Mouse (Mus musculus) thymus, adult 2 months (tissue): ENCODE measurements around the gene Gm9821. TPM values are rescaled to one million over a fixed set of nuclear protein-coding genes. Genes with fewer than 3 reads are reported as not detected.
A peak's percentile ranks its signal among the peaks of the same experiment; 100 is the strongest.

Experiments used
- DNase-seq: peaks from one replicate; pipeline ENCODE4 v3.0.0; 2021
- H3K27ac ChIP-seq: fragments of 200-500 bp; 2 replicates; pipeline ENCODE4 v1.5.1; 2012; ENCODE audit warnings: low read length, control low read depth; ENCODE audit not compliant: control insufficient read depth, insufficient read depth
- H3K27me3 ChIP-seq: fragments of 200-500 bp; 2 replicates; pipeline ENCODE4 v1.6.1; 2012; ENCODE audit warnings: mild to moderate bottlenecking, low read length, moderate library complexity, mixed read lengths; ENCODE audit not compliant: control insufficient read depth, insufficient read depth
- H3K36me3 ChIP-seq: fragments of 200-500 bp; 2 replicates; pipeline ENCODE4 v1.6.1; 2012; ENCODE audit warnings: mild to moderate bottlenecking, low read length, moderate library complexity; ENCODE audit not compliant: control insufficient read depth, insufficient read depth
- H3K4me1 ChIP-seq: fragments of 200-500 bp; replicated peaks from 2 replicates; pipeline ENCODE4 v1.6.1; 2012; ENCODE audit warnings: low read length; ENCODE audit not compliant: control insufficient read depth, insufficient read depth
- H3K4me3 ChIP-seq: fragments of 200-500 bp; 2 replicates; pipeline ENCODE4 v1.5.1; 2012; ENCODE audit warnings: mild to moderate bottlenecking, low read length, control low read depth, moderate library complexity; ENCODE audit not compliant: control insufficient read depth, insufficient read depth
- CTCF ChIP-seq: fragments of 200-500 bp; IDR thresholded peaks from 2 replicates; pipeline ENCODE4 v1.5.1; 2012; ENCODE audit warnings: mild to moderate bottlenecking, control low read depth, low read length, moderate library complexity, borderline replicate concordance; ENCODE audit not compliant: control insufficient read depth, poor library complexity, insufficient read depth; ENCODE audit errors: extremely low read depth
- POLR2A ChIP-seq: fragments of 200-500 bp; IDR thresholded peaks from 2 replicates; pipeline ENCODE4 v1.6.1; 2012; ENCODE audit warnings: mild to moderate bottlenecking, low read length, control low read depth, moderate library complexity; ENCODE audit not compliant: control insufficient read depth, poor library complexity, insufficient read depth; ENCODE audit errors: extremely low read depth
- WGBS: fragments of 180-500 bp; shearing (Covaris S2); methylation state at CpG from one replicate; pipeline ENCODE4 v1.1.7; 2018; 5-methylcytosine and 5-hydroxymethylcytosine counted together
- polyA plus RNA-seq: library from polyadenylated mRNA; depleted of rRNA; stranded (reverse); fragments of >200 nt; gene quantifications from 2 replicates; pipeline ENCODE4 v1.2.3, GENCODE M21; 2012

Gene Gm9821
- polyA plus RNA-seq, 1 experiment = 0.08 TPM

DNA sequence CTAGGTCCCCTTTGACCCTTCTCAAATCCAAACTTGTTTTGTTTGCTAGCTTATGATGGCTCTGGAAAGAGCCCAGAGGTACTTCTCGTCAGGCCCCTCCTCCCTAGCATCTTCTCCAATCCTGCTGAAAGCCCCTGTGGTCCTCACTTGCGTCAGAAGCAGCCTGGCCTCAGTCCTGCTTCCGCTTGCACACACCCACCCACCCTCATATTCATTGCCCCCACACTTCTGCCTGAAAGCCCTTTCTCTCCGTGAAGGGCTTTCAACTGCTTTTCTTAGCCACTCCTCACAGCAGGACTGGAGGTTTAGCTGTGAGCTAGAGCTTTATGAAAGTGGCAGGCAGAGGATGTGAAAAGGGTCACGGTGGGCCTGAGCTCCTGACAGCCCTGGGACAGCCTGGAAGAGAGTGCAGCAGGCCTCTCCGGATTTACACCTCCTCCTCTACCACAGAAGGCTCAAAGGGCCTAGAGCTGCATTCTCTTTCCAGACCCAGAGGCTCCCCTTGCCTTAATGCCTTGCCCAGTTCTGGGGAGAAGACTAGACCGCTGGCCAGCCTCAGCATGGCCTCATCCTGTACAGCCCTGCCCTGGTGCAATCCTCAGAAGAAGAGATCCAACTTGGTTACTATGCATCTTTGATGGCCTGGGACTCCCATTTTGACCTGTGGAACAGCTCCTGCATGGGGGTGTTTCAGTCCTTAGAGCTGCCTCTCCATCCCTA, 28.1 kb downstream of the Gm9821 start:
- Histone ChIP-seq H3K27ac (no peak overlapping the region), H3K4me1 (peaks cover 28% of the 10 kb centered on the region), H3K27me3 (peaks cover 17% of the 10 kb centered on the region; the same call in 1 of the 2 replicates), H3K36me3 (no peaks in the 10 kb centered on the region), H3K4me3 (no peak overlapping the region)
- DNase-seq = no peak
- WGBS = 93% methylated on average over 7 of the region's 7 CpGs
- TF ChIP-seq POLR2A (no peak), CTCF (no peak)

DNA sequence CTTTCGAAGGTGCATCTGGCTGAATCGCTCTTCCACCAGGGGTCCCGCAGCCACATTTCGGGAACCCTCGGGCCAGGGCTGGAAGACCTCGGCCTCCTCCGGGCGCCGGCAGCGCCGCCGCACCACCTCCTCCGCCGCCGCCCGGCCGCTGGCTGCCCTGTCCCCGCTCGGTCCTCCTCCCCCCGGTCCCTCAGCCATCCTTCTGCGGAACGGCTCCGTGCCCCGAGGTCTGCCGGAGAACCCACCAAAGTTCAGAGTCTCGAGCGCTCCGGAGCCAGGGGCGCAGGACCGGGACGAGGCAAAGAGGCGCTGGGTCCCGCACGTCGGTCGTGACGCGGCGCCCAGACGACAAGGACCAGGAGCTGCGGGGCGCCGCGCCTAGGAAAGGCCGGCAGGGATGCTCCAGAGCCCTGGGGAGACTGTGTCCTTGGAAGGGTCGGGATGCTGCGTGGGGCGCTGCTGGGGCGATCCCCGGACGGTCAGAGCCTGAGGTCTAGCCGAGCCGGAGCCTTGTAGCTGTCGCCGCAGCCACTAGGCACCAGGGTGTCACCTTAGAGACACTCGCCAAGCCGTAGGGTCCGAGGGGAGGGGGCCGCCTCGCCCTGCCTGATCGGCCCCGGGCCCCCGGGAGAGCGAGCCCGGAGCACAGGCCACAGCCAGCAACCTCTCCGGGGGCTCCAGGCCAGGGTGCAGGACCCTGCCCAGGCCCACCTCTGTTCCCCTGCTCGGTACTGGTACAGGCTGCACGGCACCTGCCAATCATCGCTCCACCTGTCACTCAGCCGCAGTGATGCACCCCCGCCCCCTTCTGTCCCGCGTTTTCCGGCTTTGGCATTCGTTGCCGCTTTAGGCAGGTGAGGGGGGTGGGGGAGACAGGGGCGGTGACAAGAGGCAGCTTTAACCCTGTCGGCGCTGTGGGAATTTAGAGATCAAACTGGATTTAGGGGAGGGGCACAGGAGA, 30.4 kb downstream of the Gm9821 start, which contains the start of gene Dgkz:
Gene Dgkz, minus strand, starts transcription at position 284 of the 961 bp plus-strand sequence.
- TF ChIP-seq CTCF (no peak), POLR2A (no peak)
- H3K27ac ChIP-seq = no peak within 1 kb of the TSS
- 5% methylated on average over 79 of the region's 79 CpGs for WGBS
- peaks cover 28% of the 10 kb centered on the region for H3K4me1 ChIP-seq
- H3K4me3 ChIP-seq = peak within 1 kb of the TSS; percentile 35
- peak; percentile 66 for DNase-seq
- H3K36me3 ChIP-seq = no peaks in the 10 kb centered on the region
- H3K27me3 ChIP-seq = peaks cover 17% of the 10 kb centered on the region; the same call in 1 of the 2 replicates

DNA sequence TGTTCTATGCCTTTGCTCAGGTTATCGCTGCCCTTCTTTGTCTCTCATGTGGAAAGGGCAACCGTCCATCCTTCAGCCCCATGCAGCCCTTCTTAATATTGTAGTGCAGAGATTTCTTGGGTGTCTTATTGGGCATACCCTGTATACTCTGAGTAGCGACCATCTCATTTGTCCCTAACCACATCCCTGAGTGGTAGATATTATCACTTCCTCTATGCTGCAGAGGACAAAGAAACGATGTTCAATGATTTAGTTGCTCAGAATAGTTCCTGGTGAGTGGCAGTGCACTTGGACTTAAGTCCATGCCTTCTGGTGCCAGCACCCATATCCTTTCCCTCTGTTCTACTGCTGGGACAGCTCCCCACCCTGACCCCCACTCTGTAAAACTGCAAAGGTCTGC, 32.5 kb downstream of the Gm9821 start:
- no peak for TF ChIP-seq CTCF
- no peak for TF ChIP-seq POLR2A
- H3K4me3 ChIP-seq = no peak overlapping the region
- WGBS = 34% methylated on average over 4 of the region's 4 CpGs
- no peak overlapping the region for H3K27ac ChIP-seq
- peaks cover 15% of the 10 kb centered on the region for H3K4me1 ChIP-seq
- H3K36me3 ChIP-seq = no peaks in the 10 kb centered on the region
- peaks cover 17% of the 10 kb centered on the region; the same call in 1 of the 2 replicates for H3K27me3 ChIP-seq
- DNase-seq = no peak

DNA sequence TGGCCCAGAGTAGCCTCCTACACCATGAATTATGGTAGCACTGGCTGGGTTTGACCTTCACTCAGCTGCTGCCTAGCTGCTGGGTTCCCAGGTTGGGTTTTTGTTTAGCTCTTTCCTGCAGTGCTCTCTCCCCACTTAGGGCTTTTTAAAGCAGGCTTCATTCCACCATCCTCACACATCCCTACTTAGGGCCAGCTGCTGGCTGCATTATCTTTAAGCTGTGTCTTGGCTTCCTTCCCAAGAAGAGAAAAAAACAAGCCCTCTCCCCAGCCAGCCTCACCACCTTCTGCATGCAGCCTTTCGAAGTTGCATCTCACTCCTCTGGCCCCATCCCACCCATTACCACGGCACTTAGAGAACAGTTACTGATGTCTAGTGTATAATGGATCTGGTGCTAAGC, 33.0 kb downstream of the Gm9821 start:
- DNase-seq = no peak
- no peak for TF ChIP-seq CTCF
- no peak for TF ChIP-seq POLR2A
- WGBS = 40% methylated on average over 2 of the region's 2 CpGs
- H3K4me1 ChIP-seq = peaks cover 15% of the 10 kb centered on the region
- no peak overlapping the region for H3K27ac ChIP-seq
- no peaks in the 10 kb centered on the region for H3K36me3 ChIP-seq
- peaks cover 17% of the 10 kb centered on the region; the same call in 1 of the 2 replicates for H3K27me3 ChIP-seq
- no peak overlapping the region for H3K4me3 ChIP-seq

DNA sequence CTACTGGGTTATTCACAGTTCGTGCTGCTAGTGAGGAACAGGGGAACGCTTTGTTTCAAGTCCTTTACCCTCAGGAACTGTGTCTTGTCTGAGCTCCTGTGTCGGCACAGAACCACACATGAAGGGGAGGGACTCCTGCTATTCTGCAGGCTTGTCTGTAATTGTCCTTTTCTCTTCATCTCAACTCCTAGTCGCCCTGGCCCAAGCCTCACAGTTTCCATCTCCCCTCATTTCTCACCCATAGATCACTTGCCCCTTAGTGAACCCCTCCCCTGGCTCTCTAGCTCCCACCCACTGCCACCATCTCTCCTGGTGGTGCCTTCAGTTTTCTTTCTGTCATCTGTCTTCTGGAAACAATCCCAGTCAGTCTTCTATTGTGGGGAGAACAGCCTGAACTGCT, 34.7 kb downstream of the Gm9821 start:
- Histone ChIP-seq H3K36me3 (no peaks in the 10 kb centered on the region), H3K4me3 (no peak overlapping the region), H3K4me1 (peaks cover 22% of the 10 kb centered on the region), H3K27ac (no peak overlapping the region), H3K27me3 (peaks cover 11% of the 10 kb centered on the region; the same call in 1 of the 2 replicates)
- TF ChIP-seq CTCF = no peak
- TF ChIP-seq POLR2A = no peak
- DNase-seq = no peak
- 86% methylated on average over 4 of the region's 4 CpGs for WGBS

DNA sequence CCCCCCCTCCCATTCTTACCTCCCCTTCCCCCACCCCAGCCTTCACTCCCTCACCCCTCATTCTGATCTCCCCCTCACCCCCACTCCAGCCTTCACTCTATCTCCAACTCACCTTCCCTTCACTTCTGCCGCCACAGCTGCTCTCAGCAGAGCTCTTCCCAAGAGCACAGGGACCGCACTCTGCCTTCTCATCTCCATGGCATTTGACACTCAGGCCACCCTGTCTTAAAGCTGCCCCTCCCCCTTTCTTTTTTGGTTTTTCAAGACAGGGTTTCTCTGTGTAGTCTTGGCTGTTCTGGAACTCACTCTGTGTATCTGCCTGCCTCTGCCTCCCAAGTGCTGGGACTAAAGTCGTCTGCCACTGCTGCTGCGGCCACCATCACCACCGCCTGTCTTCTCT, 35.3 kb downstream of the Gm9821 start:
- no peak for TF ChIP-seq POLR2A
- no peak for TF ChIP-seq CTCF
- DNase-seq = no peak
- no peak overlapping the region for H3K4me3 ChIP-seq

More for the DNA sequence above, 35.3 kb downstream of the Gm9821 start:
- peaks cover 21% of the 10 kb centered on the region for H3K4me1 ChIP-seq
- no peaks in the 10 kb centered on the region for H3K36me3 ChIP-seq
- H3K27ac ChIP-seq = no peak overlapping the region
- 90% methylated on average over 5 of the region's 5 CpGs for WGBS
- H3K27me3 ChIP-seq = peaks cover 6% of the 10 kb centered on the region; the same call in 1 of the 2 replicates
